Mouse (Mus musculus) liver, embryonic 14.5 days (tissue): Measurements from ENCODE around the gene Hemk1.

Source experiments
- CTCF ChIP-seq: IDR thresholded peaks from 2 replicates; pipeline ENCODE4 v1.5.1; 2016; ENCODE audit warnings: antibody characterized with exemption, low read depth, control low read depth
- EP300 ChIP-seq: IDR thresholded peaks from 2 replicates; pipeline ENCODE4 v1.6.1; 2016; ENCODE audit warnings: antibody characterized with exemption, low read depth

DNA sequence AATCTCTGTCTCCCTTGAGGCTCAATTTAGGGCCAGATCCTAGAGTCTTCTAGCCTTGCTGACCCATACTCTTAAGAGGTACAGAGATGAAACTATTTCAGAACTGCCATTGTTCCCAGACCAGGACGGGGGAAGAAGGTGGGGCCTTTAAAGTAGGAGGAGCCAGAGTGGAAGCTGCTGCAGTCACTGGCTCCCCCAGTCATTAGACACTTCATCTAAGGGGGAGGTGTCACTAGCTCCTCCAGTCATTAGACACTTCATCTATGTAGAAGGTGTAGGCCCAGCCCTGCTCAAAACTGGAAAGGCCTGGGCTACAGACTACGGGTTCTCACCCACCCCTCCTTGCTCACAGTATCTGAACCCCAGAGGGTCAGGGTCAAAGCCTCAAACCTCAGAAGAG, 50.9 kb downstream of the Hemk1 start:
- TF ChIP-seq EP300, result no peak
- no peak for TF ChIP-seq CTCF
